Mouse (Mus musculus): ENCODE data around the gene Sh3d19.

Gene Sh3d19

GRCm38 (mm10) chr3:85970742-85971598 lies at the start of gene Sh3d19:
Sh3d19 (plus strand) TSS chr3:85971109.
- DNase-seq: peak; percentile 95

- DNase-seq: peak; percentile 80
Measured at GRCm38 (mm10) chr3:85922331-85922730, 48.6 kb upstream of the Sh3d19 start.

GRCm38 (mm10) chr3:85923343-85923742 lies 47.6 kb upstream of the Sh3d19 start:
- DNase-seq: no peak

- DNase-seq: peak; percentile 89
Measured at GRCm38 (mm10) chr3:85923954-85924945, 46.7 kb upstream of the Sh3d19 start.

- no peak for DNase-seq
Measured at GRCm38 (mm10) chr3:85927296-85927695, 43.6 kb upstream of the Sh3d19 start.

GRCm38 (mm10) chr3:85928140-85928611 lies 42.7 kb upstream of the Sh3d19 start:
- DNase-seq: no peak

- no peak for DNase-seq
Measured at GRCm38 (mm10) chr3:85929711-85930110, 41.2 kb upstream of the Sh3d19 start.

- no peak for DNase-seq
Measured at GRCm38 (mm10) chr3:85930671-85931255, 40.1 kb upstream of the Sh3d19 start.

GRCm38 (mm10) chr3:85931859-85932258 lies 39.0 kb upstream of the Sh3d19 start:
- DNase-seq: no peak

- DNase-seq: no peak
Measured at GRCm38 (mm10) chr3:85933586-85933985, 37.3 kb upstream of the Sh3d19 start.

- DNase-seq: no peak
Measured at GRCm38 (mm10) chr3:85950914-85951313, 20.0 kb upstream of the Sh3d19 start.

- DNase-seq: no peak
Measured at GRCm38 (mm10) chr3:85952696-85953283, 18.1 kb upstream of the Sh3d19 start.

GRCm38 (mm10) chr3:85955269-85955668 lies 15.6 kb upstream of the Sh3d19 start:
- DNase-seq: no peak

GRCm38 (mm10) chr3:85955704-85956103 lies 15.2 kb upstream of the Sh3d19 start:
- DNase-seq: no peak

GRCm38 (mm10) chr3:85959669-85960068 lies 11.2 kb upstream of the Sh3d19 start:
- no peak for DNase-seq

GRCm38 (mm10) chr3:85961134-85961533 lies 9.8 kb upstream of the Sh3d19 start:
- peak; percentile 82 for DNase-seq

- no peak for DNase-seq
Measured at GRCm38 (mm10) chr3:85965479-85965878, 5.4 kb upstream of the Sh3d19 start.

GRCm38 (mm10) chr3:85969040-85969439 lies 1.9 kb upstream of the Sh3d19 start:
- no peak for DNase-seq

- DNase-seq: peak; percentile 41
Measured at GRCm38 (mm10) chr3:85971599-85971975, 678 bp downstream of the Sh3d19 start.

- no peak for DNase-seq
Measured at GRCm38 (mm10) chr3:85973376-85974140, 2.6 kb downstream of the Sh3d19 start.

GRCm38 (mm10) chr3:85974451-85974850 lies 3.5 kb downstream of the Sh3d19 start:
- DNase-seq: no peak

GRCm38 (mm10) chr3:85980036-85980435 lies 9.1 kb downstream of the Sh3d19 start:
- no peak for DNase-seq

Measured in lung, postnatal 10 days (tissue).